Mouse (Mus musculus): ENCODE measurements around the gene Rnf38. TPM values are rescaled to one million over a fixed set of nuclear protein-coding genes. Genes with fewer than 3 reads are reported as not detected.
A peak's percentile ranks its signal among the peaks of the same experiment; 100 is the strongest.

Rnf38 gene
- polyA plus RNA-seq, 1 experiment from 2014 or later = 28.7 TPM

DNA sequence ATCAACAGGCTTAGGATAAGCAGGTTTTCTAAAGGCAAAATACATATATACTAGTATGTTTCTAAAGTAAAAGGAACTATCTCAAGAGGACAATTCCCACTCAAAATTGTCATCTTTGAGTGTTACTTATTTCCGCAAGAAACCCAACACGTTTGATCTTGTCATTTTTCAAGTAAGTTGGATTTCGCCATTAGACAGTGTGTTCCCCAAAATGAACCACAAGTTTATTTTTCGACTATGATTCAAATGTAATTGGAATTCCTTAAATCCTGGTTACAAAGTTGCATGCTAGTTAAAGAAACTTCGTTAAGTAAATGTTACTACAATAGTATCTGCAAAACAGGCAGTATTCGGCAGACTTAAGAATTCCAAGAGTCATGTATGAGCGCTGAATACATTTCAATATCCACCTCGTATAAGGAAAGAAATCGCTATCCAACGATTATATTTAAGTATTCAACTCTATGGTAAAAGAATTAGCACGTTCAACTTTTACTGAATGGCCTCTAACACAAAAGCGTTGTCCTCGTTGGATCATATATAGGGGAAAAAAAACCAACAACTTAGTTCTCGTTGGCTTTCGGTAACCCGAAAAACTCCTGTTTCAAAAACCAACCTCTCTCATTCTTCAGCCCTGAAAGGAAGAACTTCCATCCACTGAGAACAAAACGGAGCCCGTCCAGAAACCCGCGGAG is 66.7 kb downstream of the Rnf38 start:
- WGBS (ENCODE audit: insufficient replicate concordance) = 5% methylated on average over 20 of the region's 20 CpGs
- peak overlapping the region; percentile 98 for H3K27ac ChIP-seq (ENCODE audit: low read depth, low read length)
- H3K4me2 ChIP-seq = peak overlapping the region; percentile 68
- H3K27me3 ChIP-seq (ENCODE audit: control insufficient read depth, insufficient read depth, low read length) = no peaks in the 10 kb centered on the region
- no peaks in the 10 kb centered on the region for H3K36me3 ChIP-seq (ENCODE audit: control insufficient read depth, insufficient read depth, low read length)
- H3K4me1 ChIP-seq (ENCODE audit: control insufficient read depth, insufficient read depth, low read length) = peaks cover 22% of the 10 kb centered on the region
- peak overlapping the region; percentile 68 for H3K4me3 ChIP-seq (ENCODE audit: low read depth, low read length)
- ATAC-seq (replicated peaks; ENCODE audit: insufficient number of reproducible peaks, low FRiP score, low TSS enrichment) = no peak
- H3K9ac ChIP-seq (ENCODE audit: low read depth, low read length) = peak overlapping the region; percentile 90
- no peaks in the 10 kb centered on the region for H3K9me3 ChIP-seq (replicated peaks; ENCODE audit: control insufficient read depth, low read length)

DNA sequence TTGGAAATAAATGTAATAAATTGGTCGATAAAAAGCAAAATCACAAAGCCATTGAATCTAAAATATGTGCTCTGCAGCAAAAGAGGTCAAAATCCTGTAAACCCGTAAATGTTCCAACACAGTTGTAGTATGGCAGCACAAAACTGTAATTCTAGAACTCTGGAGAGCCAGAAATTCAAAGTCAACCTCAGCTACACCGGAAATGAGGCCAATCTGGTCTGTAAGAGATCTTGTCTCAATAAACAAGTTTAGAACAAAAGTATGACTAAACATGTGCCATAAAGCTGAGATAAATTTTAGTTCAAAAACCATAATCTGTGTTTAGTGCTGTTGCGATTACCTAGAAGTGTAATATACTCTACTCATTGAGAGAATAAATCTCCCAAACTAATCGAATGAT is 69.0 kb downstream of the Rnf38 start:
- H3K9ac ChIP-seq (ENCODE audit: low read depth, low read length) = no peak overlapping the region
- no peak overlapping the region for H3K4me3 ChIP-seq (ENCODE audit: low read depth, low read length)
- H3K9me3 ChIP-seq (replicated peaks; ENCODE audit: control insufficient read depth, low read length) = no peaks in the 10 kb centered on the region
- no peak overlapping the region for H3K4me2 ChIP-seq
- peaks cover 32% of the 10 kb centered on the region for H3K4me1 ChIP-seq (ENCODE audit: control insufficient read depth, insufficient read depth, low read length)
- no peak overlapping the region for H3K27ac ChIP-seq (ENCODE audit: low read depth, low read length)
- H3K36me3 ChIP-seq (ENCODE audit: control insufficient read depth, insufficient read depth, low read length) = no peaks in the 10 kb centered on the region
- WGBS (ENCODE audit: insufficient replicate concordance) = 85% methylated on average over 5 of the region's 5 CpGs
- no peaks in the 10 kb centered on the region for H3K27me3 ChIP-seq (ENCODE audit: control insufficient read depth, insufficient read depth, low read length)
- ATAC-seq (replicated peaks; ENCODE audit: insufficient number of reproducible peaks, low FRiP score, low TSS enrichment) = no peak

DNA sequence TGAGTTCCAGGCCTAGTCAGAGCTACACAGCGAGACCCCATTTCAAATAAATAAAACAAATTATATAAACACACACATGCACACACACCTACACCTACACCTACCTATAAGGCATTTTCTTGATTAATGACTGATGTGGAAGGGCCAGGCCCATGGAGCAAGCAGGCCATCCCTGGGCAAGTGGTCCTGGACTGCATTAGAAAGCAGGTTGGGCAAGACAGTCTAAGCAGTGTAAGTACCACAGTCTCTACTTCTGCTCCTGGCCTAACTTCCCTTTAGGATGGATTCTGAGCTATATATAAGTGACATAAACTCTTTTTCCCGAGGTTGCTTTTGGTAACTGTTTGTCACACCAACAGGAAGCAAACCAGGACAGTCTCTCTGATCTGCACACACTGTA is 70.6 kb downstream of the Rnf38 start:
- WGBS (ENCODE audit: insufficient replicate concordance) = 71% methylated on average over 2 of the region's 2 CpGs
- Histone ChIP-seq H3K4me3 (ENCODE audit: low read depth, low read length) (no peak overlapping the region), H3K4me1 (ENCODE audit: control insufficient read depth, insufficient read depth, low read length) (peaks cover 32% of the 10 kb centered on the region), H3K9ac (ENCODE audit: low read depth, low read length) (no peak overlapping the region), H3K4me2 (no peak overlapping the region), H3K27ac (ENCODE audit: low read depth, low read length) (no peak overlapping the region), H3K36me3 (ENCODE audit: control insufficient read depth, insufficient read depth, low read length) (no peaks in the 10 kb centered on the region; the same call in 1 of the 2 replicates), H3K27me3 (ENCODE audit: control insufficient read depth, insufficient read depth, low read length) (no peaks in the 10 kb centered on the region), H3K9me3 (replicated peaks; ENCODE audit: control insufficient read depth, low read length) (no peaks in the 10 kb centered on the region)
- ATAC-seq (replicated peaks; ENCODE audit: insufficient number of reproducible peaks, low FRiP score, low TSS enrichment) = no peak

DNA sequence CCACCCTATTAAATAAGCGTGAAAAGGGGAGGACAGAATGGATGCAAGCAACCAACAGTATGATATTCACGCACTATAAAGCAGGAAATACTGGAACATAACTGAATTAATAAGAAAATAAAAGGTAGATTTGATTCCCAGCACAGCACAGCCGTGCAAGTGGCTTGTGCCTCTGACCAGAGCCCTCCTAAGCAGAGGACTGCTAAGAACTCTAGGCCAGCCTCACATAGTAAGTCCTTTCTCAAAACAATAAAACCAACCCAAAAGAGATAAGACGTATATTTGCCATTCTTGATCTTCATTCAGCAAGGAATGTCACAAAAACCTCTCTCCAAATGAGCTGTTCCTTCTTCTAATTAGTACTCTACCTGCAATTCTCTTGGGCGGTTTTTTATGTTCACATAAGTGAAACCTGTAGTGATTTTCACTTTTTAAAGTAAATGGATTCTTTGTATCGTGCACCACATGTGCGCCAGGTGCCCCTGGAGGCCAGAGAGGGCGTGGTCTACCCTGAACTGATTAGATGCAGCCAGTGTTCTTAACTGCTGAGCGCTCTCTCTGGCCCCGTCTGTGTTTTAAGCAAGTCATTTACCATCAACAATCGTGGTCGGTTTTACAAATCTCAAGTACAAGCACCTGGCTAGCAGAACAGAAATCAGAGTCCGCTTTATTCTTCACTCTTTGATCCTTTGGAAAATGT is 72.4 kb downstream of the Rnf38 start:
- H3K36me3 ChIP-seq (ENCODE audit: control insufficient read depth, insufficient read depth, low read length) = no peaks in the 10 kb centered on the region; the same call in 1 of the 2 replicates
- H3K27ac ChIP-seq (ENCODE audit: low read depth, low read length) = no peak overlapping the region
- peaks cover 30% of the 10 kb centered on the region for H3K4me1 ChIP-seq (ENCODE audit: control insufficient read depth, insufficient read depth, low read length)
- 54% methylated on average over 13 of the region's 13 CpGs for WGBS (ENCODE audit: insufficient replicate concordance)
- no peak overlapping the region for H3K4me3 ChIP-seq (ENCODE audit: low read depth, low read length)
- H3K9me3 ChIP-seq (replicated peaks; ENCODE audit: control insufficient read depth, low read length) = no peaks in the 10 kb centered on the region
- H3K27me3 ChIP-seq (ENCODE audit: control insufficient read depth, insufficient read depth, low read length) = no peaks in the 10 kb centered on the region
- no peak overlapping the region for H3K4me2 ChIP-seq
- H3K9ac ChIP-seq (ENCODE audit: low read depth, low read length) = no peak overlapping the region
- no peak for ATAC-seq (replicated peaks; ENCODE audit: insufficient number of reproducible peaks, low FRiP score, low TSS enrichment)

DNA sequence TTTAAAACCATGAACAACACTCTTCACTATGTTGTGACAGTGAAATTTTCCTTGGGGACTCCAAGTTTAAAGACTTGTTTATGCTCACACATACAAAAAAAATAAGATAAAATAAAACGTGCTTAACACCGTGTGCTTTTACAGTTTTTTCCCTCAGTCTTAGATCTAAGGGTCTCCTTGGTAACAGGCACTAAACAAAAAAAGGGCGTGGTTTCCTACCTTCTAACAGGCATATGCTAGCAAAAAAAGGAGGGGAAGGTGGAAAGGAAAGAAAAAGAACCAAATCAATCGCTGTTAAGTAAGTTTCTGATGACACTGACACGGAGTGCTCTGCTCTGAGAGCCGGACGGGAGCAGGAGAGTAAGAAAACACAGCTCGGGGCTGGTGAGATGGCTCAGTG is 73.8 kb downstream of the Rnf38 start:
- no peak for ATAC-seq (replicated peaks; ENCODE audit: insufficient number of reproducible peaks, low FRiP score, low TSS enrichment)
- whole genome bisulfite sequencing (ENCODE audit: insufficient replicate concordance) = 78% methylated on average over 8 of the region's 8 CpGs

DNA sequence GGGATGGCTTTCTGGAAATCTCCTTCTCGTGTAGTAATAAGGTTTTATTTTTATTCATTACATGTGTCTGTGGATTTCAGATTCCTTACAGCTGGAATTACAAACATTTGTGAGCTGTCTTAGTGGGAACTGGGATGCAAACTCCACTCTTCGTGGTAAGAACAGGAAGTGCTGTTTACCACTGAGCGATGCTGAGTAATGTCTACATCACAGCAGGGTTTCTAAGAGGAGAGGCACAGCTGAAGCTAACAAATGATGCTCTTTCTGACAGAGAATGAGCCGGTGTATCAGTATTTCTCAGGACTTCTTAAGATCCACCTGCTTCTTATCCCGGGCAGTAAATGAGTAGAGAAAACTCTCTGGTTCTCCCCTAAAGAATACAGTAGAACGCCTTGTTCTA is 77.1 kb downstream of the Rnf38 start:
- Histone ChIP-seq H3K4me2 (no peak overlapping the region), H3K9ac (ENCODE audit: low read depth, low read length) (no peak overlapping the region), H3K27ac (ENCODE audit: low read depth, low read length) (no peak overlapping the region), H3K27me3 (ENCODE audit: control insufficient read depth, insufficient read depth, low read length) (no peaks in the 10 kb centered on the region), H3K9me3 (replicated peaks; ENCODE audit: control insufficient read depth, low read length) (no peaks in the 10 kb centered on the region), H3K36me3 (ENCODE audit: control insufficient read depth, insufficient read depth, low read length) (no peaks in the 10 kb centered on the region; the same call in 1 of the 2 replicates), H3K4me3 (ENCODE audit: low read depth, low read length) (no peak overlapping the region), H3K4me1 (ENCODE audit: control insufficient read depth, insufficient read depth, low read length) (peaks cover 6% of the 10 kb centered on the region)
- no peak for ATAC-seq (replicated peaks; ENCODE audit: insufficient number of reproducible peaks, low FRiP score, low TSS enrichment)
- 80% methylated on average over 6 of the region's 6 CpGs for WGBS (ENCODE audit: insufficient replicate concordance)

More for the DNA sequence above, 73.8 kb downstream of the Rnf38 start:
- H3K27ac ChIP-seq (ENCODE audit: low read depth, low read length) = no peak overlapping the region
- peaks cover 18% of the 10 kb centered on the region for H3K4me1 ChIP-seq (ENCODE audit: control insufficient read depth, insufficient read depth, low read length)
- no peaks in the 10 kb centered on the region for H3K9me3 ChIP-seq (replicated peaks; ENCODE audit: control insufficient read depth, low read length)
- no peak overlapping the region for H3K4me3 ChIP-seq (ENCODE audit: low read depth, low read length)
- no peaks in the 10 kb centered on the region for H3K27me3 ChIP-seq (ENCODE audit: control insufficient read depth, insufficient read depth, low read length)
- no peaks in the 10 kb centered on the region; the same call in 1 of the 2 replicates for H3K36me3 ChIP-seq (ENCODE audit: control insufficient read depth, insufficient read depth, low read length)
- H3K4me2 ChIP-seq = no peak overlapping the region
- no peak overlapping the region for H3K9ac ChIP-seq (ENCODE audit: low read depth, low read length)

DNA sequence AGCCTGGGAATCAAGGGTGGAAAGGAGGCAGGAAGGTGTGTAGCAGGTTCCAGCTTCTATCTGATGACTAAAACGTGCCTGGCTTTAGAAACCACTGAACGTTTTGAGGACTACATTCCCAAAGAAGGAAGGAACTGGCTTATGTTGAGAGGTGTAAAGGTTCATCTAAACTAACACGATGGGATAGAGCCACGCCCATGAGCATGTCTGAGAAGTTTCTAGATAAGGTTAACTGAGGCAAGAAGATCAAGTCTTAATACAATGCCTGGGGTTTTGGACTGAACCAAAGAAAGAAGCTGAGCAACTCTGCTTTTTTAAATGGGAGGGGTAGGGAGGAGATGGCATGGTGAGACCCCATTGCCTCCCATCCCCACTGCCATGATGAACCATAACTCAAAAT is 78.7 kb downstream of the Rnf38 start:
- H3K36me3 ChIP-seq (ENCODE audit: control insufficient read depth, insufficient read depth, low read length) = no peaks in the 10 kb centered on the region; the same call in 1 of the 2 replicates
- WGBS (ENCODE audit: insufficient replicate concordance) = 66% methylated on average over 4 of the region's 4 CpGs
- no peaks in the 10 kb centered on the region for H3K4me1 ChIP-seq (ENCODE audit: control insufficient read depth, insufficient read depth, low read length)
- H3K4me3 ChIP-seq (ENCODE audit: low read depth, low read length) = no peak overlapping the region
- no peaks in the 10 kb centered on the region for H3K27me3 ChIP-seq (ENCODE audit: control insufficient read depth, insufficient read depth, low read length)
- no peaks in the 10 kb centered on the region for H3K9me3 ChIP-seq (replicated peaks; ENCODE audit: control insufficient read depth, low read length)
- ATAC-seq (replicated peaks; ENCODE audit: insufficient number of reproducible peaks, low FRiP score, low TSS enrichment) = no peak
- no peak overlapping the region for H3K27ac ChIP-seq (ENCODE audit: low read depth, low read length)
- H3K9ac ChIP-seq (ENCODE audit: low read depth, low read length) = no peak overlapping the region
- no peak overlapping the region for H3K4me2 ChIP-seq

DNA sequence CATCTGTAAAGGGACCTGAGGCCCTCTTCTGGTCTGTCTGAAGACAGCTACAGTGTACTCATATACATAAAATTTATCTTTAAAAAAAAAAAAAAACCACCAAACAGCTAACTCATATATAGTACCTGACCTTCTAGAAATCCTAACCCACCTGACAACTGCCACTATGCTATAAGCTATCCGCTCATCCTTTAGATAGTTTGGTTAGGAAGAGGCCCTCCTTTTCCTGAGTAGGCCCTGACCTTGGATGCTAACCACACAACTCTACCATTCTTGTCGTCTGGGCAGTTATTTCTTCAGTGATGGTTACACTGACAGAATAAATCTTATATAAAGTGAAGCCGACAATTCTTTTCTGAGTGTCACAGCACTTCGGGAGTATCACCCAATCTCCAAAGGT is 80.7 kb downstream of the Rnf38 start:
- WGBS (ENCODE audit: insufficient replicate concordance) = 91% methylated on average over 4 of the region's 4 CpGs

More for the DNA sequence above, 80.7 kb downstream of the Rnf38 start:
- no peak for ATAC-seq (replicated peaks; ENCODE audit: insufficient number of reproducible peaks, low FRiP score, low TSS enrichment)
- Histone ChIP-seq H3K27me3 (ENCODE audit: control insufficient read depth, insufficient read depth, low read length) (no peaks in the 10 kb centered on the region), H3K4me1 (ENCODE audit: control insufficient read depth, insufficient read depth, low read length) (no peaks in the 10 kb centered on the region), H3K36me3 (ENCODE audit: control insufficient read depth, insufficient read depth, low read length) (peaks cover 6% of the 10 kb centered on the region), H3K4me3 (ENCODE audit: low read depth, low read length) (no peak overlapping the region), H3K9ac (ENCODE audit: low read depth, low read length) (no peak overlapping the region), H3K27ac (ENCODE audit: low read depth, low read length) (no peak overlapping the region), H3K4me2 (no peak overlapping the region), H3K9me3 (replicated peaks; ENCODE audit: control insufficient read depth, low read length) (no peaks in the 10 kb centered on the region)

Measured in heart, embryonic 11.5 days (tissue).